Mouse (Mus musculus) layer of hippocampus, adult 9-10 months (tissue): ENCODE data around the gene Pcgf2.
"Not testable (repeated sequence)": the region's sequence is repeated elsewhere in the genome, so short reads cannot be mapped to it uniquely, and the experiment has no call there.

Source experiments
- DNase-seq: peaks from one replicate; pipeline ENCODE4 v3.0.0; 2022; ENCODE audit warnings: low spot score

Pcgf2 gene

DNA sequence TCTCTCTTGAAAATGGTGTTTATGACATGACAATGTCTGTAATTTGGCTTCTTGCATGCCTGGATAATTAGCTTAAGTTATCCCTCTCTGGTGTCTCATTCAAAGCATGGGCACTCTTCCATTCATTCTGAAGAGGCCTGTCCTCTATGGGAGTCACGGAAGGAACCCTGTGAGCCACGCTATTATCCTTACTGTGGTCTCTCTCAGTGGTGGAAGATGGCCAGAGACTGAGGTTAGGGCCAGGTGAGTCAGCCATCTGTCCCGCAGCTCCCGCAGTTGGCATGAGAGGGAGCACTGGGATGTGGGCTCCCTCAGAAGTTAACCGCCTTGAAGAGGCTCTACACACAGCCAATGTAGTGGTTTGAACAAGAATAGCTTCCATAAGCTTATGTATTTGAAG lies 50.0 kb downstream of the Pcgf2 start:
- no peak for DNase-seq

GRCm38 (mm10) chr11:97648541-97648940 lies 51.8 kb downstream of the Pcgf2 start:
- not testable (repeated sequence) for DNase-seq

DNA sequence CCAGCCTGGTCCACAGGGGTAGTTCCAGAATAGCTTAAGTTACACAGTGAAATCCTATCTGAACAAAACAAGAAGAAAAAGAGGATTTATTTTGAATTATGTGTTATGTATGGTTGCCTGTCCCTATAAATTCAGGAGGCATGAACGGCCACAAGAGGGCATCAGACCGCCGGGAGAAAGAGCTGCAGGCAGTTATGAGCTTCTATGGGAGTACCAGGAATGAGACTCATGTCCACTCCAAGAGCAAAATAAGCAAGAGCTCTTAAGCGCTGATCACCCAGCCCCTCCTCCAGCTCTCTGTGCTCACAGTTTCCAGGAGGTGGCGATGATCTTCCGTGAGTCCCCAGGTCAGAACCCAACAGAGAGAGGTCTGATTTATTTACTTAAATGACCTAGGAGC lies 55.5 kb downstream of the Pcgf2 start:
- no peak for DNase-seq

- no peak for DNase-seq
Observed at GRCm38 (mm10) chr11:97643380-97644055, 56.8 kb downstream of the Pcgf2 start.

- no peak for DNase-seq
Observed at GRCm38 (mm10) chr11:97642746-97643145, 57.6 kb downstream of the Pcgf2 start.

GRCm38 (mm10) chr11:97641668-97642067 lies 58.6 kb downstream of the Pcgf2 start:
- no peak for DNase-seq
